In genomic region chr9:85854780-85855179, GRCm38 (mm10) we compare ENCODE assay signal across 35 mouse cellular contexts. TPM values are rescaled to one million over a fixed set of nuclear protein-coding genes. Genes with fewer than 3 reads are reported as not detected.
"Had no signal": no experiment of that assay in that cellular context is flagged by ENCODE, and none has a peak within 500 bp of the region (broad histone marks: within the 10 kb centered on the region; RNA-seq: fewer than 3 reads in every experiment).

No protein-coding gene starts in this region.

- DNase-seq: left cerebral cortex, postnatal 4 days; liver; liver, embryonic 13.5 days; liver, postnatal 0 days; lung, adult 18-20 months; lung, adult 2 months; lung, embryonic 14.5 days; lung, postnatal 10 days; lung, postnatal 14 days; lung, postnatal 36 days; lung, postnatal 4 days; midbrain, embryonic 14.5 days had no signal

- H3K4me2 ChIP-seq: limb, embryonic 12.5 days; limb, embryonic 13.5 days; limb, embryonic 15.5 days; liver, embryonic 11.5 days; liver, embryonic 12.5 days; liver, embryonic 13.5 days; liver, embryonic 15.5 days; lung, embryonic 14.5 days; lung, embryonic 15.5 days; midbrain, embryonic 11.5 days; midbrain, embryonic 12.5 days; midbrain, embryonic 13.5 days; midbrain, embryonic 15.5 days had no signal

- H3K9me3 ChIP-seq: limb, embryonic 10.5 days; limb, embryonic 12.5 days; limb, embryonic 13.5 days; limb, embryonic 15.5 days; liver, embryonic 12.5 days; liver, embryonic 13.5 days; liver, embryonic 15.5 days; lung, embryonic 15.5 days; megakaryocyte, embryonic 14.5 days; midbrain, embryonic 10.5 days; midbrain, embryonic 12.5 days; midbrain, embryonic 13.5 days; midbrain, embryonic 15.5 days had no signal

- H3K9ac ChIP-seq: limb, embryonic 12.5 days; limb, embryonic 13.5 days; limb, embryonic 15.5 days; liver, embryonic 12.5 days; liver, embryonic 13.5 days; liver, embryonic 14.5 days; liver, embryonic 15.5 days; liver, postnatal 0 days; lung, embryonic 14.5 days; lung, embryonic 15.5 days; midbrain, embryonic 12.5 days; midbrain, embryonic 13.5 days; midbrain, embryonic 15.5 days had no signal

- H3K4me3 ChIP-seq: limb, embryonic 10.5 days; limb, embryonic 12.5 days; limb, embryonic 13.5 days; limb, embryonic 15.5 days; liver, embryonic 12.5 days; liver, embryonic 13.5 days; liver, embryonic 15.5 days; lung, embryonic 15.5 days; megakaryocyte, embryonic 14.5 days; midbrain, embryonic 10.5 days; midbrain, embryonic 12.5 days; midbrain, embryonic 13.5 days; midbrain, embryonic 15.5 days; myocyte had no signal

- H3K27me3 ChIP-seq: limb, embryonic 12.5 days; limb, embryonic 13.5 days; limb, embryonic 15.5 days; liver, embryonic 12.5 days; liver, embryonic 13.5 days; liver, embryonic 15.5 days; lung, embryonic 15.5 days; megakaryocyte, embryonic 14.5 days; midbrain, embryonic 12.5 days; midbrain, embryonic 13.5 days; midbrain, embryonic 15.5 days had no signal

- H3K27ac ChIP-seq: limb, embryonic 10.5 days; limb, embryonic 12.5 days; limb, embryonic 13.5 days; limb, embryonic 15.5 days; liver, embryonic 12.5 days; liver, embryonic 13.5 days; liver, embryonic 14.5 days; liver, embryonic 15.5 days; lung, embryonic 15.5 days; macrophage; midbrain, embryonic 10.5 days; midbrain, embryonic 12.5 days; midbrain, embryonic 13.5 days; midbrain, embryonic 15.5 days had no signal

- ATAC-seq: liver, embryonic 12.5 days; liver, postnatal 0 days; lung, postnatal 0 days; midbrain, embryonic 13.5 days; midbrain, embryonic 15.5 days; midbrain, embryonic 16.5 days had no signal

- H3K4me1 ChIP-seq: limb, embryonic 12.5 days; limb, embryonic 15.5 days; liver, embryonic 12.5 days; liver, embryonic 13.5 days; liver, embryonic 15.5 days; lung, embryonic 15.5 days; megakaryocyte, embryonic 14.5 days; midbrain, embryonic 10.5 days; midbrain, embryonic 12.5 days; midbrain, embryonic 13.5 days; midbrain, embryonic 15.5 days had no signal

- H3K36me3 ChIP-seq: limb, embryonic 12.5 days; limb, embryonic 15.5 days; liver, embryonic 12.5 days; liver, embryonic 13.5 days; liver, embryonic 15.5 days; lung, embryonic 15.5 days; midbrain, embryonic 13.5 days; midbrain, embryonic 15.5 days had no signal

RNA-seq across cellular contexts. Expression of gene Tpbg, which starts 12.6 kb away (rescaled TPM):
- total RNA-seq: liver, adult 2 months; megakaryocyte progenitor cell, adult 5-6 weeks; megakaryocyte-erythroid progenitor cell, adult 5-6 weeks; monocyte, adult 5-6 weeks had no signal
- polyA plus RNA-seq: macrophage had no signal
